Comparison of ENCODE assay signal across 16 mouse cellular contexts in the genomic region with DNA sequence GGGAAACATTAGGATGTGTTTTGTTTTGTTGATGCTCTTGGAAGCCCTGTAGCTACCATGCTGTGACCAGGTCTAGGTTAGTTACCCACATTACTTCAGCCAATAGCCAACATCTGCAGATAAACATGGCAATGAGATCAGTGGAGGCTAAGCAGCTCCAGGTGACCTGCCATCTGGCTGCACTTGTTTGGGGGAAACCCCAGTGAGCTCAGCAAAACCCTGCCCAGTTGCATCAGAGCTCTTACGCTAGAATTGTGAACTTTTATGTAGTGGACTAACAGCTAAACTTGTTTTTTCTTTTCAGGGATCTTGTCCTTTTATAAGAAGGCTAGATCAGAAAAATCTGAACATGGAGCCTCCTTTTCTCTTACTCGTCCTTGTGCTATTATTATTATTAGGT.
A peak's percentile ranks its signal among the peaks of the same experiment; 100 is the strongest.
DNase-seq lines count a peak whose midpoint lies in the region; ATAC-seq and TF ChIP-seq lines count a peak whose summit lies in the region.
"Had no signal": no experiment of that assay in that cellular context is flagged by ENCODE, and none has a peak within 500 bp of the region (broad histone marks: within the 10 kb centered on the region; RNA-seq: fewer than 3 reads in every experiment).

No protein-coding gene starts in this region.

- DNase-seq in hindbrain, embryonic 10.5 days (ENCODE audit: low spot score) = no peak
- no peak for DNase-seq in hindbrain, postnatal 0 days (ENCODE audit: low spot score)
- DNase-seq in embryonic facial prominence, embryonic 10.5 days (ENCODE audit: low spot score) = peak; percentile 13
- DNase-seq in limb, embryonic 11.5 days (ENCODE audit: low spot score) = peak; percentile 45
- DNase-seq in left cerebral cortex, adult 2 months (ENCODE audit: extremely low spot score in 1 of 2, low spot score in 2 of 2) = no peak
- no peak for DNase-seq in frontal cortex, adult 2 months (ENCODE audit: extremely low spot score in 1 of 2, low spot score in 1 of 2)
- no peak for DNase-seq in urinary bladder, postnatal 4 days (ENCODE audit: low spot score in 2 of 2)
- DNase-seq: adrenal gland, postnatal 10 days; cerebellum, adult 18-20 months; gastrocnemius, postnatal 14 days; heart, postnatal 36 days had no signal

- no peak overlapping the region for H3K9ac ChIP-seq in hindbrain, postnatal 0 days (replicated peaks; ENCODE audit: low read length)
- H3K9ac ChIP-seq in limb, embryonic 11.5 days (ENCODE audit: low read length) = no peak overlapping the region
- H3K9ac ChIP-seq: forebrain, embryonic 15.5 days; heart, embryonic 12.5 days; hindbrain, embryonic 12.5 days; intestine, embryonic 15.5 days had no signal

- H3K9me3 ChIP-seq in hindbrain, embryonic 10.5 days = no peaks in the 10 kb centered on the region
- H3K9me3 ChIP-seq in hindbrain, postnatal 0 days (ENCODE audit: low read length) = no peaks in the 10 kb centered on the region
- no peaks in the 10 kb centered on the region for H3K9me3 ChIP-seq in embryonic facial prominence, embryonic 10.5 days
- no peaks in the 10 kb centered on the region for H3K9me3 ChIP-seq in limb, embryonic 11.5 days (ENCODE audit: control insufficient read depth, low read length)
- H3K9me3 ChIP-seq: forebrain, embryonic 15.5 days; G1E; heart, embryonic 12.5 days; hindbrain, embryonic 12.5 days; intestine, embryonic 15.5 days had no signal

- 60% methylated on average over 2 of the region's 2 CpGs for WGBS in hindbrain, embryonic 10.5 days
- WGBS in hindbrain, postnatal 0 days = 55% methylated on average over 2 of the region's 2 CpGs
- 61% methylated on average over 2 of the region's 2 CpGs for WGBS in embryonic facial prominence, embryonic 10.5 days
- WGBS in limb, embryonic 11.5 days = 60% methylated on average over 2 of the region's 2 CpGs

- H3K36me3 ChIP-seq in hindbrain, embryonic 10.5 days = no peaks in the 10 kb centered on the region
- H3K36me3 ChIP-seq in hindbrain, postnatal 0 days (ENCODE audit: insufficient read depth, low read length) = no peaks in the 10 kb centered on the region
- no peaks in the 10 kb centered on the region for H3K36me3 ChIP-seq in embryonic facial prominence, embryonic 10.5 days (replicated peaks)
- H3K36me3 ChIP-seq in limb, embryonic 11.5 days (ENCODE audit: control insufficient read depth, insufficient read depth, low read length) = no peaks in the 10 kb centered on the region
- H3K36me3 ChIP-seq: forebrain, embryonic 15.5 days; G1E; heart, embryonic 12.5 days; hindbrain, embryonic 12.5 days; intestine, embryonic 15.5 days had no signal

- no peak overlapping the region for H3K4me2 ChIP-seq in hindbrain, postnatal 0 days (ENCODE audit: low read depth, low read length)
- no peak overlapping the region for H3K4me2 ChIP-seq in limb, embryonic 11.5 days (ENCODE audit: low read depth, severe bottlenecking)
- H3K4me2 ChIP-seq: forebrain, embryonic 15.5 days; heart, embryonic 12.5 days; hindbrain, embryonic 12.5 days; intestine, embryonic 15.5 days had no signal

- TF ChIP-seq CTCF in hindbrain, postnatal 0 days (IDR thresholded peaks at IDR 0.05; ENCODE audit: low read depth) = no peak
- TF ChIP-seq CTCF in left cerebral cortex, adult 2 months (IDR thresholded peaks at IDR 0.05) = no peak

- ATAC-seq in hindbrain, postnatal 0 days = no peak
- no peak for ATAC-seq in limb, embryonic 11.5 days (ENCODE audit: insufficient number of reproducible peaks, low FRiP score, low TSS enrichment, low read depth)
- ATAC-seq: intestine, embryonic 15.5 days had no signal

- H3K27ac ChIP-seq in hindbrain, embryonic 10.5 days = 0 out of 2 replicates have a peak overlapping the region, but pooled peaks have one; percentile 23
- no peak overlapping the region for H3K27ac ChIP-seq in hindbrain, postnatal 0 days
- H3K27ac ChIP-seq in embryonic facial prominence, embryonic 10.5 days (replicated peaks) = no peak overlapping the region
- H3K27ac ChIP-seq in limb, embryonic 11.5 days (replicated peaks; ENCODE audit: low read depth, low read length) = no peak overlapping the region
- no peak overlapping the region for H3K27ac ChIP-seq in left cerebral cortex, adult 2 months
- H3K27ac ChIP-seq: forebrain, embryonic 15.5 days; hindbrain, embryonic 12.5 days; intestine, embryonic 15.5 days had no signal

- no peak overlapping the region for H3K4me3 ChIP-seq in hindbrain, embryonic 10.5 days
- no peak overlapping the region for H3K4me3 ChIP-seq in hindbrain, postnatal 0 days (ENCODE audit: low read length)
- no peak overlapping the region for H3K4me3 ChIP-seq in embryonic facial prominence, embryonic 10.5 days
- no peak overlapping the region for H3K4me3 ChIP-seq in limb, embryonic 11.5 days (ENCODE audit: low read depth, low read length)
- H3K4me3 ChIP-seq in left cerebral cortex, adult 2 months = no peak overlapping the region
- H3K4me3 ChIP-seq: forebrain, embryonic 15.5 days; heart, embryonic 12.5 days; hindbrain, embryonic 12.5 days; intestine, embryonic 15.5 days had no signal

- intact Hi-C loops in left cerebral cortex, adult 2 months (cut with DNase I) = no loop called here

- H3K4me1 ChIP-seq in hindbrain, embryonic 10.5 days (replicated peaks) = peaks cover 49% of the 10 kb centered on the region
- H3K4me1 ChIP-seq in hindbrain, postnatal 0 days (ENCODE audit: insufficient read depth, low read length) = peaks cover 7% of the 10 kb centered on the region; the same call in 1 of the 2 replicates
- peaks cover 25% of the 10 kb centered on the region for H3K4me1 ChIP-seq in embryonic facial prominence, embryonic 10.5 days
- H3K4me1 ChIP-seq in limb, embryonic 11.5 days (ENCODE audit: control insufficient read depth, insufficient read depth, low read length) = no peaks in the 10 kb centered on the region

- H3K27me3 ChIP-seq in hindbrain, embryonic 10.5 days (ENCODE audit: insufficient read depth, poor library complexity, severe bottlenecking) = peaks cover 11% of the 10 kb centered on the region
- H3K27me3 ChIP-seq in hindbrain, postnatal 0 days (ENCODE audit: insufficient read depth, low read length) = no peaks in the 10 kb centered on the region
- H3K27me3 ChIP-seq in embryonic facial prominence, embryonic 10.5 days (replicated peaks; ENCODE audit: low read depth, poor library complexity, severe bottlenecking) = peaks cover 9% of the 10 kb centered on the region; the same call in 1 of the 2 replicates
- H3K27me3 ChIP-seq in limb, embryonic 11.5 days (ENCODE audit: control insufficient read depth, insufficient read depth, low read length) = no peaks in the 10 kb centered on the region
- H3K27me3 ChIP-seq: hindbrain, embryonic 12.5 days; intestine, embryonic 15.5 days had no signal

Comparison
In these comparisons a context has a peak if more than half of its experiments do, and no peak if none do; other contexts are left out.
1. DNase-seq: peak in embryonic facial prominence, embryonic 10.5 days (single experiment) and limb, embryonic 11.5 days (single experiment); none in hindbrain, embryonic 10.5 days (single experiment), hindbrain, postnatal 0 days (single experiment), left cerebral cortex, adult 2 months (0 of 2), frontal cortex, adult 2 months (0 of 2) and urinary bladder, postnatal 4 days (0 of 2).